Mouse (Mus musculus) right cerebral cortex, postnatal 10 days (tissue): ENCODE data around the gene Clmp.
"Not testable (repeated sequence)": the region's sequence is repeated elsewhere in the genome, so short reads cannot be mapped to it uniquely, and the experiment has no call there.

Source experiments
- DNase-seq, 2 experiments: peaks; one replicate each; pipeline ENCODE4 v3.0.0; 2021; ENCODE audit warnings: low spot score in 2 of 2

The Clmp gene

DNA sequence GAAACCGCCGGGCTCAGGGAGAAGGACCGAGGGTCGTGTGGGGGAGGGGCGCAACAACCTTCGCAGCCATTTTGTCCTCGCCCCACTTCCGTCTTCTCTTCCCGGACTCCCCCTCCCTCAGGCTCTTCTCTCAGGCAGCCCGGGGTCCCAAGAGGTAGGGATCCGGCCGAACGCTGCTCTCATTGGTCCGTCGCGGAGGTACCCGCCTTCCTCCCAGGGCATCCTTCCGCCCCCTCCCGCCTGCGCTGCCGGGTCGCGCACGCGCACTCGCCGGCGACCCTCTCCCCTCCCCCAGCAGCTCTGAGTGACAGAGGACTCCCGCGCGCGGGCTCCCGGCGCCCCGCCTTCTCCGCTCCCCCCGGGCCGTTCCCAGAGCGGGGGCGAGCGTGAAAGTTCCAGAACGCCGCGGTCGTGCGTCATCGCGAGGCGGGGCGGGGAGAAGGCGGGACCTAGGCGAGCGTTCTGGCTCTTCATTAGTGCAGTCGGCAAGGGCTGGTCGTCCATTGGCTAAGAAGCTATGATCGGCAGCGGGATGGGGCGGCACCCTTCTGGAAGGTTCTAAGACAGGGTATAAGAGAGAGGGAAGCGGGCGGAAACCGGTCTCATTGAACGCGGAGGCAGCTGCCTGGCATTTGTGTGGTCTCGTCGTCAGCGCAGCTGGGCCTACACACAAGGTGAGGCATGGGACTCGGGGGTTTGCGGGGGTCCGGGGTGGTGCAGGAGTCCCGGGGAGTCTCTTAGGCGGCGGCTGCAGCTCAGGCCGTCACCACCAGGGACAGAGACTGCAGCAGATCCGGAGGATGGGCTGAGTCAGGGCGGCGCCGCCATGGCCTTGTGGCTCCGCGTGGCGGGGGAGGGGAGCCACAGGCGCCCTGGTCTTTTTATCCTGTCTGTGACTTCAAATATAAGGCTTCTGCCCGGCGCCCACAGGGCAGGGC is 115.2 kb downstream of the Clmp start, which contains the start of gene Hspa8:
Hspa8 (plus strand) TSS at position 310 of the 938 bp plus-strand sequence.
- DNase-seq, result peak; percentile 100

DNA sequence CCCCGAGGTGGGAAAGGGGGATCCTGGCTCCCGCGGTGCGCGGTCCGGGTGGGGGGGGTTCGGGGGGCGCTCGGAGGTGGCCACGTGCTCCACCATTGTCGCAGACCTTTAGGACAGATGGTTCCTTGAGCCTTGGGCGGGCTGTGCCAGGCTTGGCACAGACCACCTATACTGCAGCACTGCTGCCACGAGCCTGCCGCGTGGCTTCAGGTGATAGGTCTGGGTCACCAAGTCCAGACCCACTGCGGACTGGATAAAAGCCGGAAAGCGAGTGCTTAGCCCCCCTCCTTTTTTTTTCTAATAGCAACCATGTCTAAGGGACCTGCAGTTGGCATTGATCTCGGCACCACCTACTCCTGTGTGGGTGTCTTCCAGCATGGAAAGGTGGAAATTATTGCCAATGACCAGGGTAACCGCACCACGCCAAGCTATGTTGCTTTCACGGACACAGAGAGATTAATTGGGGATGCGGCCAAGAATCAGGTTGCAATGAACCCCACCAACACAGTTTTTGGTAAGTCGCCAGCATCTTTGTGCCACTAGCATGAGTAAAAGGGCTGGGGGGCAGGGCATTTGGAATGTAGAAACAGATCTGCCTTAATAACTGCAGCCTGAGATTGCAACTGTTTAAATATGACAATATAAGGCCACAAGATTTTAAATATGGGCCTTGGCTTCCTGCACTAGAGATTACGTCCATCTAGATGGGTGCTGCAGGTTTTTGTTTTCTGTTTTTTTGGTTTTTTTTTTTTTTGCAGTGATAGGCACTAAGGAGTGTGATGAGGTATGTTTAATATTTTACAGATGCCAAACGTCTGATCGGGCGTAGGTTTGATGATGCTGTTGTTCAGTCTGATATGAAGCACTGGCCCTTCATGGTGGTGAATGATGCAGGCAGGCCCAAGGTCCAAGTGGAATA is 116.1 kb downstream of the Clmp start:
- peak; percentile 72 to 79 for DNase-seq

DNA sequence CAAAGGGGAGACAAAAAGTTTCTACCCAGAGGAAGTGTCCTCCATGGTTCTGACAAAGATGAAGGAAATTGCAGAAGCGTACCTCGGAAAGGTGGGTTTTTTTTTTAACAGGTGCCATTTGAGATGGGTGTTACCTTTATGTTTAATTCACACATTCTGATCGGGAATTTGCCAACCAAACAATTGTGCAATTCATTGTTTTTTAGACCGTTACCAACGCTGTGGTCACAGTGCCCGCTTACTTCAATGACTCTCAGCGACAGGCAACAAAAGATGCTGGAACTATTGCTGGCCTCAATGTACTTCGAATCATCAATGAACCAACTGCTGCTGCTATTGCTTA is 116.7 kb downstream of the Clmp start:
- not testable (repeated sequence) for DNase-seq

DNA sequence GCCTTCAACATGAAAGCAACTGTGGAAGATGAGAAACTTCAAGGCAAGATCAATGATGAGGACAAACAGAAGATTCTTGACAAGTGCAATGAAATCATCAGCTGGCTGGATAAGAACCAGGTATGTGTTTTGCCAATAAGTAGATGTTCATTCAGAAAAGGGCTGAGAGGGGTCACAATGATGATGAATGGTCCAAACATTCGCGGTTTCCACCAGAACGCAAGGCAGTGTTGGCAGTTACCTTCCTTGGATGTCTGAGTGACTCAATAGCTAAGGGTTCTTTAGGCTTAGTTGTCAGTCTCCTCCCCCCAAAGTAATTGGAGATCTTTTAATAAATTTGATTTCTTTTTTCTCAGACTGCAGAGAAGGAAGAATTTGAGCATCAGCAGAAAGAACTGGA is 118.8 kb downstream of the Clmp start:
- not testable (repeated sequence) for DNase-seq

DNA sequence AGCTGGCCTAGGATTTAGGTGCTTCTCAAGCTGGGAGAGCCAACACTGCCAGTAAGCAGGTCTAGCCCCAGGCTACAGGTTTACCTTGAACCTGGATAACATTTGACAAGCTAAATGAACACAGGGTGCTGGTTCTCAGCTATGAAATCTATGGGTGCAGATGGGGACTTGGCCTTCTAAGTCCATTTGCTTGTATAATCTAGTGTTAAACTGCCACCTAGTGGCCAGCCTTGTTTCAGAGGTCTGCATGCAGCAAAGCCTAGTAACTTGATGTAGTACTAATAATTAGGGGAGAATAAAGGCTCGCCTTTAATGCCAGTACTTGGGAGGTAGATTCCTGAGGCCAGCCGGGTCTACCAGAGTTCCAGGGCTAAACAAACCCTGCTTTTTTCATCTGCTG is 119.5 kb downstream of the Clmp start:
- DNase-seq, result peak; percentile 81 to 84

DNA sequence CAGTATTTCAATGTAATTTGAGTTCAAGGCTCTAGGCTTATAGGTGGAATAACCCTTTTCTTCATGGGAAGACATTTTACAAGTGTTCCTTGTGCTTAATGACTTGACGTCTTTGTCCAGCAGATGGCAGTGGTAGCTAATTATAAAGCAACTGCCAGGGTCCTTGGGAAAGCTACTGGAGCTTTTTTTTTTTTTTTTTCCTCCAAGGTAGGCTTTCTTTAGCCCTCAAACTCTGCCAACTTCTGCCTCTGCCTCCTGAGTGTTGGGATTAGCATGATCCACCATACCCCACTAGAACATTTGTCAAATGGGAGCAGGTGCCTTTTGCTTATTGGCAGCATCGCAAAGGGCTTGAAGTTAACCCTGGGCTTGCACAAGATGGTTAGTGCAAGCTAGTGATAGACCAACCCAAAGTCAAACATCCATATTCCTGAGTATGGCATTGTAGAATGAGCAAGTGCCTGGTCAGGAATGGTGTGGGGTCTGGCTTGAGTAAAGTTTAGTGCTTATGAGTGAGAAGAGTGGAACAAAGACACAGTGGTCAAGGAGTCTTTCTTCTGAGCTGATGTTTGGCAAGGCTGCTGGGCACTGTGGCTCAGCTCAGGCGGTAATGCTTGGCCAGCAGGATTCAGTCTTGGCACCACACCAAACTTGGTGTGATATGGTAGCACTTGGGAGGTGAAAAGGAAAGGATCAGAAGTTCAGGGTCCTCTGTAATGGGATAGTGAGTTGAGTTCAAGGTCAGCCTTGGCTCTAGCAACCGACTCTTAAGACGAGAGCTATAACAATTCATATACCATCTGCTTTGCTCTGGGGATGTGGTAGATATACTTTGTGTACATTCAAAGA is 120.9 kb downstream of the Clmp start:
- peak; percentile 49 to 66 for DNase-seq

DNA sequence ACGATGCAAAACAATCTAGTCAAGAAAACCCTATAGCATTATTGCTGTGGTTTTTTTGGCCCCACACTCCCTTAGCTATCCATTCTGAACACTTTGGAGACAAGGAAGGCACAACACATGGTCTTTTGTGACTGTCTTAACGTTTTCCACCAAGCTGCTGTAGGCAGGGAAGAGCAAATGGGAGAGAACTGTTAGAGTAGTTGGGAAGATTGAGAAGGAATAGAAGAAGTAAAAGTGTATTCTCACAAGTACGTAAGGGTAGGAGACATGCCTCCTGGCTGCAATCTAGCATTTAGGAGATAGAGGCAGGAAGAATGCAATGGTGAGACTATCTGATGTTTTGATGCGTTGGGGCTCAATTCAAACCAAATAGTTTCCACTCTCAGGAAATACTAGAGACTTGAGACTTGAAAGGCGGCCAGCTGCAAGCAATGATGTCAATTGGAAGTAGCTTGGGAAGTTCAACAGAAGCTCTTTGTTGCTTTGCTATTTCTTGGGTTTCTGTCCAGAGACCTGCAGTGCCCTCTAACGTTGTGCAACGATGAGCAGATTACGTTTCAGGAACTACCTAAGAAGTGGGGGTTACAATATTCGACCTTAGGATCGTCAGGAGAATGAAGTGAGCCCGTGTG is 121.6 kb downstream of the Clmp start:
- DNase-seq, result peak; percentile 52 to 63

DNA sequence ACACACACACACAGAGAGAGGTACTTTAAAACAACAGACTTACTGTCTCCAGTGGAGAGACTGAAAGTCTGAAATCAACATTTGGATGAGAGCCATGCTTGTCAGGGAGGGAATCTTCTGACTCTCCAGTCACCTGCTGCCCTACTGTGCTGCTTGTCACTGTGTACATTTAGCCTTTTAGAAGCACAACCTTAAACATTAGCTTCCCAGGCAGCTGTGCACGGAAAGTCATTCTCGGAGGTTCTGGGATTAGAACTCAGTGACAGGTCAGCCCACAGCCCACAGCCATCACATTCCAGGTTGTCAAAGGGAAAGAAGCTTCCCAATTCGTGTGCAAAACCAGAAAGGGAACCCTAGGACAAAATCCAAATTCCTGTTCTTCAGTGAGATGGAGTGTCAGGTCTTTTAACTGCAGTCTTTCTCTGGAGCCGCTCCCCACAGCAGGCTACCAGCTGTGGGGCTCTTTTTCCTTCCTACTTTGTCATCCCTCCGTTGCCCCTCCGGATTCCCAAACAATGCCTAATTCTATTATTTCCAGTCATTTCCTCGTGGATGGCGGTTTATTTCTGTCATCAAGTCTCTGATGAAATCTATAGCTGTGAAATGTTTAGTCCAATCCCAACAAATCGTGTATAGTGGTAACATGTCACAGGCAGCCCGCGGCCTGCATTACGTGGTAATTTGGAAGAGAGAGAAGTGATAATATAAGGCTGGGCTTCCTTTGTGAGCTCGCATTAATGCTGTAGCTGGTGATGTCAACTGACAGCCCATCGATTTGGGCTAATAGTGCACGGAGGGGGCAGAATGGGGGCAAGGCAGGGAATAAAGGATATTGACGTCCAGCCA is 122.5 kb downstream of the Clmp start:
- DNase-seq, result no peak

DNA sequence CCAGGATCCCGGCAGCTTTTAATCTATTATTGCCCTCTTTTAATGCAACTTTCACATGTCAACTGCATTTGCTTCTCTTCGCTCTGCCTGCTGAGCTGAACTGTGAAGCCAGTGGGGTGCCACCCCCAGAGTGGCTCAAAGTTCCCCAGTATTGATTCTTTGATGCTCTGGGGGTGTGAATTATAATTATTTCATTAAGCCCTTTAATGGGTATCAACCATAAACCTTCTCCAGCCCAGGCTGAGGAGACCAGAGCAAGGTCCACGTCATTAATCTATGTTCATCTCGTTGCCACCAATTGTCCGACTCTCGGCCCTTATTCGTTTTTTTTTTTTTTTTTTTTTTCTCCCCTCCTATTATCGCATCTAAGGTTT is 123.1 kb downstream of the Clmp start:
- no peak for DNase-seq

DNA sequence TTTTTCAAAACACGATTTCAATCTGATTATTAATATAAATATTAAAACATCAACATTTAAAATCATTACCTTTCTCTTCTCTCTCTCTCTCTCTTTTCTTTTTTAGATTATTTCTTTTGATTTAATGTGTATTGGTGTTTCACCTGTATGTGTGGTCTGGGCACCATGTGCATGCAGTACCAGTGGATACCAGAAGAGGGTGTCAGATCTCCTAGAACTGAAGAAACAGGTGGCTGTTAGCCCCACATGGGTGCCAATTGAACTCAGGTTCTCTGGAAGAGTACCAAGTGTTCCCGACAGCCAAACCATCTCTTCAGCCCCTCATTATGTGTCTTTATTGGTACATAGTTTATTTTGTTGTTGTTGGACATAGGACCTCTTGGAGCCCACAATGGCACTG is 126.1 kb downstream of the Clmp start:
- DNase-seq, result peak in 1 of 2 experiments; percentile 46

DNA sequence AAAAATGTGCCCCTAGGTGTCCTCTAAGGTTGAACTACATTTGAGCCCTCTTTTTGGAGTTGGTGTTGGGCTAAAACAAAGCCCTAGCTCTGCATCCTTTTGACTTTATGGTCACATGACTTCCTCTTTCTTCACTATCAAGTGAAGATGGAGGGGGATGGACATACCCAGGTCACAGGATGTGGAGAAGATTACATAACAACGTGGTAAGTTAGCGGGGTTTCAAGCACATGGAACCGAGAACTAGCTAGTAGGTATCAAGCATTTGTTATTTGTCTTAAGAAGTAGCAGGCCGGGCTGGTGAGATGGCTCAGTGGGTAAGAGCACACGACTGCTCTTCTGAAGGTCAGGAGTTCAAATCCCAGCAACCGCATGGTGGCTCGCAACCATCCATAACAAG is 128.3 kb downstream of the Clmp start:
- no peak for DNase-seq

DNA sequence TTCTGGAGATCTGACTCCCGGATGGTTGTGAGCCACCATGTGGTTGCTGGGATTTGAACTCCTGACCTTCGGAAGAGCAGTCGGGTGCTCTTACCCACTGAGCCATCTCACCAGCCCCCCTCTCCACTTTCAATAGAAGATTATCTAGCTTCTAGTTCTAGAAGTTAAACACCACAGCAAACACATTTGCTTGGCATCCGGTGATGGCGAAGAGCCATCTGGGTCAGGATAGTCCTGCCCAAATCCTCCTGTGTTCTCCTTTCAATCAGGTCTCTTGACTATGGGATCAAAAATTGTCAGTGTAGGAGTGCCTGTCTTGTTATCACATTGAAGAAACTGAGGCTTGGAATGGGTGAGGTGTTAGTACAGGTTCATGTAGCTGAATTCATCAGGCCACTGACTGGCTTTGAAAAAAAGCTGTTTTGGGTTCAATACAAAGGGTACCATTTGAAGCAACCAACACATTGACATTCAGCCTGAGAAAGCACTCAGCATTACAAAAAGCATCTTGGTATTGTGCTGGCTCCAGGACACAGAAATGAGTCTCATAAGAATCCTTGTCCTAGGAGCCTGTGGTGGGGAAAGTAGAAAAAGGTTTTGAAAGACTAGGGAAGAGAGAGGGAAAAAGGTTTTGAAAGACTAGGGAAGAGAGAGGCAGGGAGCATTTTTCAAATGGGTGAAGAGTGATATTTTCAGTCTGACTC is 131.7 kb downstream of the Clmp start:
- DNase-seq, result peak in 1 of 2 experiments; percentile 48

DNA sequence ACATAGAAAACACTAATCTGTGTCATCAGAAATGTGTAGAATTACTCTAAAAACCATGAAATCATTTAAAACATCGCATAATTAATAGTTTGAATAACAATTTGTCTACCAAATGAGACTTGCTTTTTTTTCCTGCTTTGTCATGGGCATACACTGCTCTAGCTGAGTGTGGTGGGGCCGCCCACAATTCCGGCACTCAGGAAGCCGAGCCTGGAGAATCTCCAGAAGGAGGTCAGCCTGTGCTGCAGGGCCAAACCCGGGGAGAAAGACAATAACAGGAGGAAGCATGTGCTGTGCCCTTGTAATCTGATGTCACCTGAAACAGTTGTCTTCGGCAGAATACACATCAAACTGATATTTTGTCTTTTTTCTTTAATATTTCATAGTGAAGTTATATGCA is 139.8 kb downstream of the Clmp start:
- no peak for DNase-seq

DNA sequence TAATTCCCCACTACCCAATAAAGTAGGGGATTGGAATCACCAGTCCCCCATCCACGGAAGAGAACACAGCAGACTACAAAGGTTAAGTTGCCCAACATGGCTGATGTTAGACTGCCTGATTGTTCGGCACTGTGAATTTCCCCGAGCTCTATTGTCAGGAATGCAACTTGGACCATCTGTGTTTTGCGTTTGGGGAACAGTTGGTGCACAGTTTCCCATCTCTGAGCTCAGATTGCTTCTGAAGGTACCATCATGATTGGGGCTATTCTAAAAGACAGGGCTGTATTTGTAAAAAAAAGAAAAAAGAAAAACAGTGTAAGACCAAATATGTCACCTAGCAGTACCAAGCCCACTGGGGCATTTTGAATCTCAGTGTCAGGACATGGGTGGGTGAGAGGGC is 141.6 kb downstream of the Clmp start:
- no peak for DNase-seq

DNA sequence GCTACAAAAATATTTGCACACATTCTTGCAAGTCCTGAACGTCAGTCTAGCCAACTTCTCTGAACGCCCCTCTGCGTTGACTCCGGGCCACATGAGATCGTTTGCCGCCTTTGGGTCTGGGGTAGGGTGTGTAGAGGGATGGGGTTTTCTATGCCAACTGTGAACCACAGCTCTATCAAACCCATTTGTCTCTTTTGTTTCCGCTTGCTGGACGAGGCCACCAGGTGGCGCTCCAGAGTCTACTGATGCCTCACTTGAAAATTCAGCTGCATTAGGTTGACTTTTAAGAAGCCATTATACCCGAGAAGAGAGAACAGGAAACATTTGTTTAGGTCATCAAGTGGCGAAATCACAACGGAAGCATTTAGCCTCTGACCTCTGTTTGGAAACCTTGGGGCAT is 148.8 kb downstream of the Clmp start:
- peak; percentile 80 to 88 for DNase-seq
